Mouse (Mus musculus): ENCODE data around the gene Srbd1.

Srbd1 gene

DNA sequence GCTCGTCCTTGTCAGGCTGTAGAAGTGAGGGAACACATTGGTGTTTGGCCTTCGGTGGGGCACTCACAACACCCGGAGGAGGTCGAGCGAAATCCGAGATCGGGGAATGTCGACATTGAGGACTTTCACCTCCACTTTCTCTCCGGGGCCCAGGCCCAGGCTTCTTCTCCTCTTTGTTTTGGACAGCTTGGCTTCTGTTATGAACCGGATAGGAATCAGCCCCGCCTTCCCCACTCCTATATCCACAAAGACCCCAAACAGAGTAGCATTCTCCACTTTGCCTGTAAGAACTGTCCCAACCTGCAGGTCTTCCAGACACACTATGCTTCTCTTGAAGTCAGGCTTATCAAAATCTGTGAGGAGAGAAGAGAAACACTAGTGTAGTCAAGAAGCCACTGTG, 159.8 kb downstream of the Srbd1 start:
- ATAC-seq (ENCODE audit: low TSS enrichment): no peak

- no peak for ATAC-seq (ENCODE audit: low TSS enrichment)
Observed at GRCm38 (mm10) chr17:85982271-85982670, 162.7 kb downstream of the Srbd1 start.

GRCm38 (mm10) chr17:85981869-85982268, 163.1 kb downstream of the Srbd1 start:
- no peak for ATAC-seq (ENCODE audit: low TSS enrichment)

- no peak for ATAC-seq (ENCODE audit: low TSS enrichment)
Observed at GRCm38 (mm10) chr17:85978876-85979275, 166.1 kb downstream of the Srbd1 start.

GRCm38 (mm10) chr17:85975077-85975476, 169.9 kb downstream of the Srbd1 start:
- ATAC-seq (ENCODE audit: low TSS enrichment): no peak

GRCm38 (mm10) chr17:85974591-85974990, 170.4 kb downstream of the Srbd1 start:
- ATAC-seq (ENCODE audit: low TSS enrichment): no peak

GRCm38 (mm10) chr17:85971120-85971519, 173.9 kb downstream of the Srbd1 start:
- ATAC-seq (ENCODE audit: low TSS enrichment): no peak

DNA sequence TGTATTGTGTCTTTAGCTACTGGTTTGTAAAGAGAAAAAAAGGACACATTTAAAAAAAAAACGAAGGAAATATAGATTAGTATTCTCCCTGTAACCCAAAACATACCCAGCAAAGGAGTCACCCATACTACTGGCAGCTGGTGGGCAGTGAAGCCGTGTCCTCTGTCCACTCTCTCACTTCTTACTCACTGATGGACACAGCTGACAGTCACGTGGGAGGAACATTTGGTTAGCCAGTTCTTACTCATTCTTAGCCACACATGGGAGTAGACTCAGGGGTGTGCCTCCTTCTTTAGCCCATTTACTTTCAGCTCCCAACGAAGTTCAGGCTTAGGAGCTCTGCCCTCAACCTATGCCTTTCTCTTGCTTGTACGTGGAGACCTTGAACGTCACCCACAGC, 183.3 kb downstream of the Srbd1 start:
- ATAC-seq (ENCODE audit: low TSS enrichment): no peak

DNA sequence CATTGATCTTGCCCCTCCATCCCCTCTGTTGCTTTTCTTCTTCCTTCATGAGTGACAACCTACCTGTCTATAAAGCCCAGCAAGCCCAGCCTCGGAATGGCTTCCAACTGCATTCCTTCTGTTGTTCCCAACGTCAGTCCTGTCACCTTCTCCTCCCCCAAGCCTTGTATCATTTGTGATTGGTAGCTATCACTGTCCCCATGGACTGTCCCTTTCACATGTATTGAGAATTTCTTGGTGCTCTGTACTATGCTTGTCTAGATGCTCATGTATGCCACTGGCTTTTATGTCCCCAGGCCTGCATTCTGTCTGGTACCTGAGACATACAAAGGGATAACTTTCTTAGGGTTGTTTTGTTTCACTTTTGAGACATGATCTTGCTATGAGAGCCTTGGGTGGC, 193.2 kb downstream of the Srbd1 start:
- ATAC-seq (ENCODE audit: low TSS enrichment): no peak

- no peak for ATAC-seq (ENCODE audit: low TSS enrichment)
Observed at GRCm38 (mm10) chr17:85949919-85950505, 195.0 kb downstream of the Srbd1 start.

GRCm38 (mm10) chr17:85948911-85949909, 195.8 kb downstream of the Srbd1 start:
- ATAC-seq (ENCODE audit: low TSS enrichment): peak; percentile 97

- no peak for ATAC-seq (ENCODE audit: low TSS enrichment)
Observed at GRCm38 (mm10) chr17:85944726-85945125, 200.2 kb downstream of the Srbd1 start.

GRCm38 (mm10) chr17:85943994-85944640, 200.9 kb downstream of the Srbd1 start:
- no peak for ATAC-seq (ENCODE audit: low TSS enrichment)

GRCm38 (mm10) chr17:85943551-85943981, 201.4 kb downstream of the Srbd1 start:
- ATAC-seq (ENCODE audit: low TSS enrichment): no peak

DNA sequence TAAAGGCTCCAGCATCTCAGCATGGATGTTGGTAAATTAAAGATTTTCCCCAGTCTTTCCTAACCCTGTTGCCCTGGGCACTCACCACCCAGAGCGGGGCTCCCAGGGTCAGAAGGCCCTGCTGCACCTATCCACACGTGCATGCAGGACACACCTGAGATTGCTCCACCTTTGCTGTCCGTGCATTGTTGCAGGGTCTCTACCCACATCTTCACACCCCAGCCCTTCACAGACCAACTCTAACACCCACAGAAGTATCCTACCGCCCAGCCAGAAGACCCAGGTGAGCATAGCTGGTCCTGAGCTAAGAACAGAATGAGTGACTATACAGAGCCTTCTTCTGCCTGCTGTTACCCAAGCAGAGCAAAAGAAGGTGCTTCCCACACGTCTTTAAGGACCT, 201.9 kb downstream of the Srbd1 start:
- no peak for ATAC-seq (ENCODE audit: low TSS enrichment)

GRCm38 (mm10) chr17:85942123-85942522, 202.9 kb downstream of the Srbd1 start:
- no peak for ATAC-seq (ENCODE audit: low TSS enrichment)

DNA sequence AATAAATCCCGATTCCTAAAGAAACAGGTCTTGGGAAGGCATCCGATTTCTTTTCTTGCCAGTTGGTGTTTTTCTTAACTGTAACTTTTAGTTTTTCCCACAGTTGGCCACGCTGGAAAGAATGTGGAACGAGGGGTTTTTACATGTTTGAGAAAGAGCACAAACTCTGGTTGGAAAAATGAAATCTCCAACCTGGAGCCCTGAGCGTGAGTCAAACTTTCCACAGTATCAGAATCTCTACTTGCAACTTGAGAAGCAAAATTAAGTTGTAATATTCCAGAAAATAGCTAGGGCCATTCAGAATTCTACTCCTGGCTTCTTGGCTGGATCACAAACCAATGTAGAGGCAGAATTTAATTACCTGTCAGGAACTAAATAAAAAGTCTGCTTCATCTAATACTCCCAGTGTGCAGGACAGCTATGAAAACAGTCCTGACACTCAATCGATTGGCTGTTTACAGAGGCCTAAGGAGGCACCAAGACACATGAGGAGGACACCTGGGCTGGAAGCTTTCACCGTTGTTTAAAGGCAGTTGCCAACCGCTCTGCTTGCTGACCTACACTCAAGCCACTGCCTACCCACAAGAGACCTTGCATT, 203.7 kb downstream of the Srbd1 start:
- ATAC-seq (ENCODE audit: low TSS enrichment): no peak

DNA sequence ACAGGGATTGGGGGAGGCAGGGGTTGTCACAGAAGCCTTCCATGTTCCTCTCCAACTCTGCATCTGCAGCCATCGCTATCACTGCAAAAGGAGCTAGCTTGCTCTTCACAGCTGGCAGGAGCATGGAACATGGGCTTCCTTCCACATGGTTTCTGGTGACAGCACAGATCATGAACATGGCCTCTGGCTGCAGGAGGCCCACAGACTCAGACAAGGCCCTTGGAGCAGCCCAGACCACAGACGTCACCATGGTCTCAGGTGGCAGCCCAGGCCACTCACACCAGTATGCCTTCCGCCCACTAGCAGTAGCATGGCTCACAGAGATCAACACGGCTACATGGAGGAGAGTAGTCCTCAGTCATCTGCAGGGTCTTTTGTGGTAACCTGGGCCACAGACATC, 207.8 kb downstream of the Srbd1 start:
- ATAC-seq (ENCODE audit: low TSS enrichment): no peak

DNA sequence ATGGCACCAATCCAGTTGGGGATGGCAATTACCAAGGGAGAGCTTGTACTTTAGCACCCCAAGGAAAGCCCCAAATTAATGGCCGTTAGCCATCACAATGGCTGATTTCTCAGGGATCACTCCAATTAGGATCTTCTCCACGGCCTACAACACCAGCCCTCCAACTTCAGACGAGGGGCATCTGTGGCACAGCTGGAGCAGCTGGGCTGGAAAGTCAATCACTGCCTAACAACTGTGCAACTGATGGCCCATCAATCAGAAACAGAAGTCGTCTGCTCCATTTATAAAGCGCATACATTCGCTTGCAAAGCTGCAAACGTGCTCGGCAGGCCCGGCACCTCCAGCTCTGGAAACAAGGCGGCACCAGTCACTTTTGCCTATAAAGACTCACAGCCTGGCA, 209.7 kb downstream of the Srbd1 start:
- no peak for ATAC-seq (ENCODE audit: low TSS enrichment)
